Mouse (Mus musculus): ENCODE measurements at regions not wholly inside any gene's neighbourhood (a gene's known extent, or its start where the extent isn't known, plus 50 kb on each side); places are given as distances from the start of the nearest gene placed in this dataset.
"Not testable (repeated sequence)": the region's sequence is repeated elsewhere in the genome, so short reads cannot be mapped to it uniquely, and the experiment has no call there.

DNA sequence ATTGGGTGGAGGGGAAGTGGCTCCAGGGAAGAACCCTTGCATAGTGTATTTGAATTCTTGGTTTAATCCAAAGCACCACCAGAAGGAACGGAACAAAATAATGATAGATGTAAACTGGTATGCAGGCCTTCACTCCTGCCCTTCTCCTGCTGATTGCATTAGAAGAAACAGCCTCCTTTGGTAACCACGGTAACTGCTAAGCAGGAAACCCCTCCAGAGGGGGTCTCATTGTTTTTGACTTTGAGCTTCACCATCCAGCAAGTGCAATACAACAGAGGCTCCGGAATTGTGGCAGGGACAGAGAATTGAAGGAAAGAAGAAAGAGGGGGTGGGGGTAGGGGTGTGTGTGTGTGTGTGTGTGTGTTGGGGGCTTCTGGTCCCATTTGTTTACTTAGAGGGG is 89.8 kb upstream of the Bnc1 start:
- no peak for TF ChIP-seq CTCF (IDR thresholded peaks at IDR 0.05; ENCODE audit: low read depth)
- ATAC-seq (ENCODE audit: insufficient read depth) = no peak
- Histone ChIP-seq H3K36me3 (ENCODE audit: insufficient read depth) (no peaks in the 10 kb centered on the region), H3K27ac (ENCODE audit: low read depth) (no peak overlapping the region), H3K4me2 (no peak overlapping the region), H3K9ac (no peak overlapping the region), H3K27me3 (ENCODE audit: insufficient read depth, low read length) (no peaks in the 10 kb centered on the region), H3K4me3 (ENCODE audit: low read depth, low read length) (no peak overlapping the region), H3K4me1 (ENCODE audit: insufficient read depth) (0 out of 2 replicates have a peak, but pooled peaks cover 4% of the 10 kb centered on the region), H3K9me3 (ENCODE audit: low read depth, low read length) (no peaks in the 10 kb centered on the region)
- 42% methylated on average over 3 of the region's 3 CpGs for WGBS
- no peak for DNase-seq

DNA sequence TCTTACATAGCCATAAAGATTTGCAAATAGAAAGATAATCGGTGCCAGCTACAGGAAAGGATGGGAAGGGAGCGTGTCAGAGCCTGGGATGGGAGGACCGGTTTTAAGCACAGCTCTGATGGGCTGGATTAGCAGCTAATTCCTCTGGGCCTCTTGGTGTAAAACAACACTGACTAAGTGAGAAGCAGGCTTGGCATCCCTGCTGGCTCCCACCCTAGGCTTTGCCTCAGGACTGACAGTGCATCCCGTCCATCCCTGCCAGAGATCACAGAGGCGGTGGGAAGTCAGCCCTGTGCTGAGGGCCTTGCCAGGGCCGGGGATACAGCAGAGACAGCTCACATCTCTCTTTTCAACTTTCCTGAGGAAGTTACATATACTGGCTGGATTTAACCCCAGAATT is 90.8 kb upstream of the Sh3gl3 start:
- no peak for TF ChIP-seq CTCF (IDR thresholded peaks at IDR 0.05; ENCODE audit: low read depth)
- 0 out of 2 replicates have a peak, but pooled peaks cover 4% of the 10 kb centered on the region for H3K4me1 ChIP-seq (ENCODE audit: insufficient read depth)
- no peaks in the 10 kb centered on the region for H3K27me3 ChIP-seq (ENCODE audit: insufficient read depth, low read length)
- no peaks in the 10 kb centered on the region for H3K36me3 ChIP-seq (ENCODE audit: insufficient read depth)
- no peaks in the 10 kb centered on the region for H3K9me3 ChIP-seq (ENCODE audit: low read depth, low read length)
- H3K4me2 ChIP-seq = no peak overlapping the region
- H3K9ac ChIP-seq = no peak overlapping the region
- no peak overlapping the region for H3K4me3 ChIP-seq (ENCODE audit: low read depth, low read length)
- DNase-seq = no peak
- no peak overlapping the region for H3K27ac ChIP-seq (ENCODE audit: low read depth)
- 22% methylated on average over 6 of the region's 6 CpGs for WGBS
- no peak for ATAC-seq (ENCODE audit: insufficient read depth)

DNA sequence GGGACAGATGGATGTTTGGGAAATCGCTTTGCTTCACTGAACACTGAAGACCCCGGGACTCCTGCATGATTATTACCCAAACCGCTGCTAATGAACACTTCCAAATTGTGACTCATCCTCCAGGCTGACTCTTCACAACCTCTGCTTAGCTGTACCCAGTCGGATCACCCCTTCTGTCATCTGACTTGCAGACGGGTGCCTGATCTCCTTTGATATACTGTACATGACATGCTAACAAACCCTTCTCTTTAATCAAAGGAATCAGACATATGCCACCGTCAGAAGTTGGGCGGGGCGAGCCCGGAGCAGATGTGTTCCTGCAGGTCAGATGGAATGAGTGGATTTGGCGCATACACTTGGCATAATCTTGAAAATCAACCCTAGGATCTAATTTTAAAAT is 89.2 kb upstream of the Sh3gl3 start:
- H3K27ac ChIP-seq (ENCODE audit: low read depth) = no peak overlapping the region
- no peak for ATAC-seq (ENCODE audit: insufficient read depth)
- H3K9me3 ChIP-seq (ENCODE audit: low read depth, low read length) = no peaks in the 10 kb centered on the region

DNA sequence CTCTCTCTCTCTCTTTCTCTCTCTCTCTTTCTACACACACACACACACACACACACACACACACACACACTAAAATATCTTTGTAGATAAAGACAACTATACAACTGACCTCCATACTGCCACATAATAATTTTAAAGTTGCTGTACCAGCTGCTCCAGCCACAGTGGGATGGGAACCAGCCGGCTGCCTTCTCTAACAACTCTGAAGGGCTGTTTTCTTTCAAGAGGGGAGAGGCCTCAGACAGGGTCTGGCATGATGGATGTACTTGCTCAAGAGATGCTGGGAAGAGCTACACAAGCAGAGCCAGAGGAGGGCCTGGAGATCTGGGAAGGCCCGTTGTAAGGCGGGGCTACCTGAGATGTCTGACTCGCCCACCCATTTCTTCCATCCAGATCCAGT is 88.4 kb upstream of the Sh3gl3 start:
- H3K27ac ChIP-seq (ENCODE audit: low read depth) = no peak overlapping the region
- no peak overlapping the region for H3K4me3 ChIP-seq (ENCODE audit: low read depth, low read length)
- TF ChIP-seq CTCF (IDR thresholded peaks at IDR 0.05; ENCODE audit: low read depth) = no peak
- DNase-seq (peak; percentile 79), ATAC-seq (ENCODE audit: insufficient read depth) (peak; percentile 91)
- no peak overlapping the region for H3K4me2 ChIP-seq
- 0 out of 2 replicates have a peak, but pooled peaks cover 4% of the 10 kb centered on the region for H3K4me1 ChIP-seq (ENCODE audit: insufficient read depth)
- H3K36me3 ChIP-seq (ENCODE audit: insufficient read depth) = no peaks in the 10 kb centered on the region
- H3K9me3 ChIP-seq (ENCODE audit: low read depth, low read length) = no peaks in the 10 kb centered on the region
- no peak overlapping the region for H3K9ac ChIP-seq
- WGBS = 29% methylated on average over 4 of the region's 4 CpGs
- no peaks in the 10 kb centered on the region for H3K27me3 ChIP-seq (ENCODE audit: insufficient read depth, low read length)

More for the DNA sequence above, 89.2 kb upstream of the Sh3gl3 start:
- WGBS = 53% methylated on average over 10 of the region's 10 CpGs
- Histone ChIP-seq H3K9ac (no peak overlapping the region), H3K4me1 (ENCODE audit: insufficient read depth) (0 out of 2 replicates have a peak, but pooled peaks cover 4% of the 10 kb centered on the region), H3K4me2 (no peak overlapping the region), H3K36me3 (ENCODE audit: insufficient read depth) (no peaks in the 10 kb centered on the region), H3K4me3 (ENCODE audit: low read depth, low read length) (no peak overlapping the region), H3K27me3 (ENCODE audit: insufficient read depth, low read length) (no peaks in the 10 kb centered on the region)
- no peak for TF ChIP-seq CTCF (IDR thresholded peaks at IDR 0.05; ENCODE audit: low read depth)
- no peak for DNase-seq

DNA sequence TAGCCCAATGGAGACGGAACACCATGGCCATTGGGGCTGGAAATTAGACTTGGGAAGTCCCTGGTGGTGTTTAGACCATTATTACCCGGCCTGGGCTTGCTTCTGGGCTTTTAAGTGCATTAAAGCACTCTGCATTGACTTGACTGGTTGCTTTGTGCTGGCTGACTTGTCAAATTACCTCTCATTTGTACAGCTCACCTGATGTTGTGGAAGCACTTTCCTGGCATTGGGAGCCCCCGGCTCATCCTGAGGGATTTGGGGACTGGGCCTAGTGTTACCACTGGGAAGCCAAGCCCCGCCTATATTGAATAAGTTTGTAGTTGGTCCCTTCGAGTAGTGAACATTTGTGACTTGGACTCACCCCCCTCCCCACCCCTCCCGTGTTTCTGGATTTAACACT is 75.5 kb upstream of the Sh3gl3 start:
- H3K27me3 ChIP-seq (ENCODE audit: insufficient read depth, low read length) = no peaks in the 10 kb centered on the region

DNA sequence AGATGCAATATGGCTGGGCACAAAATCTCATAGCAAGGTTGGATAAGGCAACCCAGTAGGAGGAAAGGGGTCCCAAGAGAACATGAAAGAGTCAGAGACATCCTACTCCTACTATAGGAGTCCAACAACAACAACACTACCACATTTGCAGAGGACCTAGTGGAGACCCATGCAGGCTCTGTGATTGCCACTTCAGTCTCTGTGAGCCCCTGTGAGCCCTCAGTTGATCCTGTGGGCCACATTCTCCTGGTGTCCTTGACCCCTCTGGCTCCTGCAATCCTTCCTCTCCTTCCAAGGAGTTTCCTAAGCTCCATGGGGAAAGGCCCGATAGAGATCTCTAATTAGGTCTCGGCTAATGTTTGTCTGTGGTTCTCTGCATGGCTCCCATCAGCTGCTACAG is 72.3 kb upstream of the Sh3gl3 start:
- no peak overlapping the region for H3K9ac ChIP-seq
- no peak overlapping the region for H3K27ac ChIP-seq (ENCODE audit: low read depth)
- H3K36me3 ChIP-seq (ENCODE audit: insufficient read depth) = no peaks in the 10 kb centered on the region
- 0 out of 2 replicates have a peak, but pooled peaks cover 2% of the 10 kb centered on the region for H3K4me1 ChIP-seq (ENCODE audit: insufficient read depth)
- DNase-seq (no peak), ATAC-seq (ENCODE audit: insufficient read depth) (no peak)
- WGBS = 91% methylated on average over 2 of the region's 2 CpGs
- H3K9me3 ChIP-seq (ENCODE audit: low read depth, low read length) = no peaks in the 10 kb centered on the region
- no peak overlapping the region for H3K4me3 ChIP-seq (ENCODE audit: low read depth, low read length)
- TF ChIP-seq CTCF (IDR thresholded peaks at IDR 0.05; ENCODE audit: low read depth) = no peak
- H3K4me2 ChIP-seq = no peak overlapping the region
- H3K27me3 ChIP-seq (ENCODE audit: insufficient read depth, low read length) = no peaks in the 10 kb centered on the region

More for the DNA sequence above, 75.5 kb upstream of the Sh3gl3 start:
- TF ChIP-seq CTCF (IDR thresholded peaks at IDR 0.05; ENCODE audit: low read depth) = no peak
- Histone ChIP-seq H3K9me3 (ENCODE audit: low read depth, low read length) (no peaks in the 10 kb centered on the region), H3K4me1 (ENCODE audit: insufficient read depth) (no peaks in the 10 kb centered on the region), H3K27ac (ENCODE audit: low read depth) (no peak overlapping the region), H3K4me3 (ENCODE audit: low read depth, low read length) (no peak overlapping the region), H3K9ac (no peak overlapping the region), H3K4me2 (no peak overlapping the region), H3K36me3 (ENCODE audit: insufficient read depth) (no peaks in the 10 kb centered on the region)
- no peak for ATAC-seq (ENCODE audit: insufficient read depth)
- 78% methylated on average over 6 of the region's 6 CpGs for WGBS
- no peak for DNase-seq

GRCm38 (mm10) chr7:82105631-82106030 is 68.0 kb upstream of the Sh3gl3 start:
- no peak for DNase-seq
- WGBS = 84% methylated on average over 5 of the region's 5 CpGs

DNA sequence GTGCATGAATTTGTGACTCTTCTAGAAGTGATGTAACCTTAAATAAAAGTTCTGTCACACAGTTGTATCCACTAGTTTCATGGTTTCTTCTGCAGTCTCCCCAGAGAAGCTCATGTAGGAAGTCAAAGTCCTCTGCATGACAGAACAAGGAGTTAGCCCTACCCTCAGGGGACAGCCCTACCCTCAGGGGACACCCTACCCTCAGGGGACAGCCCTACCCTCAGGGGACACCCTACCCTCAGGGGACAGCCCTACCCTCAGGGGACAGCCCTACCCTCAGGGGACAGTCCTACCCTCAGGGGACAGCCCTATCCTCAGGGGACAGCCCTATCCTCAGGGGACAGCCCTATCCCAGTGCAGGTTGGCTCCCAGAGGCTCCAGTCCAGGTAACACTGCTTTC is 64.5 kb upstream of the Sh3gl3 start:
- not testable (repeated sequence) for H3K4me1 ChIP-seq (ENCODE audit: insufficient read depth); H3K27me3 ChIP-seq (ENCODE audit: insufficient read depth, low read length); ATAC-seq (ENCODE audit: insufficient read depth); H3K4me2 ChIP-seq; H3K27ac ChIP-seq (ENCODE audit: low read depth); DNase-seq; H3K36me3 ChIP-seq (ENCODE audit: insufficient read depth); H3K9ac ChIP-seq; H3K9me3 ChIP-seq (ENCODE audit: low read depth, low read length); H3K4me3 ChIP-seq (ENCODE audit: low read depth, low read length)

More at GRCm38 (mm10) chr7:82105631-82106030, 68.0 kb upstream of the Sh3gl3 start:
- H3K27me3 ChIP-seq (ENCODE audit: insufficient read depth, low read length) = no peaks in the 10 kb centered on the region
- H3K4me1 ChIP-seq (ENCODE audit: insufficient read depth) = 0 out of 2 replicates have a peak, but pooled peaks cover 2% of the 10 kb centered on the region
- no peaks in the 10 kb centered on the region for H3K36me3 ChIP-seq (ENCODE audit: insufficient read depth)
- no peak overlapping the region for H3K27ac ChIP-seq (ENCODE audit: low read depth)
- no peak overlapping the region for H3K9ac ChIP-seq
- no peak overlapping the region for H3K4me3 ChIP-seq (ENCODE audit: low read depth, low read length)
- no peak for ATAC-seq (ENCODE audit: insufficient read depth)
- no peaks in the 10 kb centered on the region for H3K9me3 ChIP-seq (ENCODE audit: low read depth, low read length)
- no peak for TF ChIP-seq CTCF (IDR thresholded peaks at IDR 0.05; ENCODE audit: low read depth)
- no peak overlapping the region for H3K4me2 ChIP-seq
